Mouse (Mus musculus): ENCODE measurements around the gene Trim21. TPM values are rescaled to one million over a fixed set of nuclear protein-coding genes. Genes with fewer than 3 reads are reported as not detected.

Gene Trim21
- total RNA-seq (2022): 1 to 10 TPM; 5.1 to 8.2 (median 6.2) TPM

GRCm38 (mm10) chr7:102564999-102565997 is at the start of gene Trim21:
TSS of gene Trim21 (minus strand) at chr7:102565486.
- peak; percentile 96 for DNase-seq (ENCODE audit: low spot score)

GRCm38 (mm10) chr7:102597378-102598031 is 32.2 kb upstream of the Trim21 start, which contains the start of gene Olfr552:
TSS of gene Olfr552 (plus strand) at chr7:102597770.
- DNase-seq (ENCODE audit: low spot score): no peak

- no peak for DNase-seq (ENCODE audit: low spot score)
Measured at GRCm38 (mm10) chr7:102591786-102592185, 26.5 kb upstream of the Trim21 start, which contains the start of gene Olfr551. TSS of gene Olfr551 (minus strand) at chr7:102591886.

- DNase-seq (ENCODE audit: low spot score): no peak
Measured at GRCm38 (mm10) chr7:102575998-102576397, 10.7 kb upstream of the Trim21 start.

GRCm38 (mm10) chr7:102573174-102573830 is 8.0 kb upstream of the Trim21 start:
- no peak for DNase-seq (ENCODE audit: low spot score)

- no peak for DNase-seq (ENCODE audit: low spot score)
Measured at GRCm38 (mm10) chr7:102571142-102571541, 5.9 kb upstream of the Trim21 start, which contains the start of gene Olfr550. TSS of gene Olfr550 (plus strand) at chr7:102571442.

- no peak for DNase-seq (ENCODE audit: low spot score)
Measured at GRCm38 (mm10) chr7:102566219-102566618, 933 bp upstream of the Trim21 start.

- DNase-seq (ENCODE audit: low spot score): no peak
Measured at GRCm38 (mm10) chr7:102553279-102553678, 12.0 kb downstream of the Trim21 start.

GRCm38 (mm10) chr7:102549570-102549969 is 15.7 kb downstream of the Trim21 start, which contains the start of gene Olfr549:
TSS of gene Olfr549 (plus strand) at chr7:102549870.
- DNase-seq (ENCODE audit: low spot score): no peak

- DNase-seq (ENCODE audit: low spot score): no peak
Measured at GRCm38 (mm10) chr7:102541251-102541650, 24.0 kb downstream of the Trim21 start.

- no peak for DNase-seq (ENCODE audit: low spot score)
Measured at GRCm38 (mm10) chr7:102540596-102540995, 24.7 kb downstream of the Trim21 start, which contains the start of gene Olfr548-ps1. TSS of gene Olfr548-ps1 (plus strand) at chr7:102540896.

GRCm38 (mm10) chr7:102534449-102534848 is 30.8 kb downstream of the Trim21 start, which contains the start of gene Olfr547:
TSS of gene Olfr547 (plus strand) at chr7:102534749.
- no peak for DNase-seq (ENCODE audit: low spot score)

- DNase-seq (ENCODE audit: low spot score): no peak
Measured at GRCm38 (mm10) chr7:102529052-102529451, 36.2 kb downstream of the Trim21 start.

- no peak for DNase-seq (ENCODE audit: low spot score)
Measured at GRCm38 (mm10) chr7:102517051-102517335, 48.3 kb downstream of the Trim21 start.

- DNase-seq (ENCODE audit: low spot score): no peak
Measured at GRCm38 (mm10) chr7:102516261-102517050, 48.8 kb downstream of the Trim21 start.

GRCm38 (mm10) chr7:102514144-102514543 is 51.1 kb downstream of the Trim21 start:
- DNase-seq (ENCODE audit: low spot score): no peak

GRCm38 (mm10) chr7:102512814-102513435 is 52.4 kb downstream of the Trim21 start:
- DNase-seq (ENCODE audit: low spot score): peak; percentile 70

- DNase-seq (ENCODE audit: low spot score): no peak
Measured at GRCm38 (mm10) chr7:102511927-102512326, 53.4 kb downstream of the Trim21 start.

GRCm38 (mm10) chr7:102509726-102510125 is 55.6 kb downstream of the Trim21 start:
- no peak for DNase-seq (ENCODE audit: low spot score)

GRCm38 (mm10) chr7:102508666-102509065 is 56.6 kb downstream of the Trim21 start:
- DNase-seq (ENCODE audit: low spot score): no peak

All from heart, adult 8-10 months (tissue).